Mouse (Mus musculus) CH12.LX (cell line): ENCODE measurements around the gene Hes3. TPM values are rescaled to one million over a fixed set of nuclear protein-coding genes. Genes with fewer than 3 reads are reported as not detected.

ENCODE experiments used
- DNase-seq: peaks from one replicate; pipeline ENCODE4 v3.0.0-alpha.2; 2013; ENCODE audit errors: extremely low read depth
- H3K27ac ChIP-seq: 2 replicates; pipeline ENCODE4 v1.5.1; 2012; ENCODE audit warnings: low read depth, mild to moderate bottlenecking, control low read depth, moderate library complexity; ENCODE audit not compliant: insufficient read depth
- H3K27me3 ChIP-seq: replicated peaks from 2 replicates; pipeline ENCODE3; 2012; ENCODE audit warnings: inconsistent platforms
- H3K36me3 ChIP-seq, 2 experiments: replicated peaks in 1 of 2; 2 replicates each; pipeline versions ENCODE3 to v1.6.1; 2012; ENCODE audit warnings: inconsistent platforms in 1 of 2, low read length in 1 of 2, mild to moderate bottlenecking in 1 of 2, mixed read lengths in 1 of 2, moderate library complexity in 1 of 2; ENCODE audit not compliant: control insufficient read depth in 1 of 2, insufficient read depth in 1 of 2
- H3K4me1 ChIP-seq, 2 experiments: 2 replicates each; pipeline ENCODE4 v1.6.1; 2012; ENCODE audit warnings: inconsistent platforms in 1 of 2, moderate library complexity in 1 of 2; ENCODE audit not compliant: insufficient read depth in 2 of 2, control insufficient read depth in 1 of 2
- H3K4me2 ChIP-seq: 2 replicates; pipeline ENCODE4 v1.6.1; 2012; ENCODE audit warnings: low read depth, mild to moderate bottlenecking, control low read depth; ENCODE audit not compliant: poor library complexity, insufficient read depth, severe bottlenecking
- H3K4me3 ChIP-seq, 3 experiments: fragments of 150-350 bp in 1 of 3; sonication (generic) in 1 of 3; replicated peaks in 1 of 3; 2 replicates each; pipeline versions ENCODE3 to v1.5.1; 2011 to 2012; ENCODE audit warnings: low read depth in 2 of 3, low read length in 2 of 3, mild to moderate bottlenecking in 2 of 3, moderate library complexity in 2 of 3, control low read depth in 1 of 3, improper control_type of control experiment in 1 of 3, inconsistent platforms in 1 of 3, mixed read lengths in 1 of 3; ENCODE audit not compliant: poor library complexity in 1 of 3
- H3K79me2 ChIP-seq: replicated peaks from 2 replicates; pipeline ENCODE4 v1.6.1; 2012; ENCODE audit warnings: mild to moderate bottlenecking, moderate library complexity; ENCODE audit not compliant: control insufficient read depth, poor library complexity, insufficient read depth, severe bottlenecking; ENCODE audit errors: extremely low read depth
- H3K9ac ChIP-seq: 2 replicates; pipeline ENCODE4 v1.6.1; 2012; ENCODE audit warnings: low read depth, mild to moderate bottlenecking, control low read depth, moderate library complexity; ENCODE audit not compliant: insufficient read depth
- H3K9me3 ChIP-seq: replicated peaks from 2 replicates; pipeline ENCODE3; 2012; ENCODE audit warnings: low read length, inconsistent platforms, mixed read lengths
- CHD1 ChIP-seq: IDR thresholded peaks from 2 replicates; pipeline ENCODE4 v1.6.1; 2012; ENCODE audit warnings: low read depth, low read length, improper control_type of control experiment, inconsistent platforms
- CTCF ChIP-seq, 2 experiments: IDR thresholded peaks in 1 of 2; conservative IDR thresholded peaks in 1 of 2; 2 replicates each; pipeline ENCODE4 v1.5.1; 2011 to 2012; ENCODE audit warnings: low read depth in 2 of 2, low read length in 2 of 2, improper control_type of control experiment in 1 of 2, inconsistent platforms in 1 of 2, mild to moderate bottlenecking in 1 of 2, moderate library complexity in 1 of 2
- ELF1 ChIP-seq: IDR thresholded peaks from 2 replicates; pipeline ENCODE4 v1.6.1; 2014; ENCODE audit warnings: low read depth, mild to moderate bottlenecking, inconsistent platforms, low read length, improper control_type of control experiment
- EP300 ChIP-seq: IDR thresholded peaks from 2 replicates; pipeline ENCODE4 v1.6.1; 2011; ENCODE audit warnings: low read length, improper control_type of control experiment
- ETS1 ChIP-seq: conservative IDR thresholded peaks from 2 replicates; pipeline ENCODE4 v1.6.1; 2012; ENCODE audit warnings: low read depth, mild to moderate bottlenecking, inconsistent platforms, low read length, improper control_type of control experiment, moderate library complexity
- HCFC1 ChIP-seq: IDR thresholded peaks from 2 replicates; pipeline ENCODE4 v1.6.1; 2012; ENCODE audit warnings: low read depth, mild to moderate bottlenecking, inconsistent platforms, low read length, improper control_type of control experiment
- JUN ChIP-seq: IDR thresholded peaks from 2 replicates; pipeline ENCODE4 v1.6.1; 2011; ENCODE audit warnings: low read depth, mild to moderate bottlenecking, low read length, improper control_type of control experiment, moderate library complexity; ENCODE audit not compliant: insufficient read depth
- MAFK ChIP-seq: IDR thresholded peaks from 2 replicates; pipeline ENCODE4 v1.6.1; 2011; ENCODE audit warnings: low read length, improper control_type of control experiment; ENCODE audit not compliant: insufficient replicate concordance
- MAX ChIP-seq: IDR thresholded peaks from 2 replicates; pipeline ENCODE4 v1.6.1; 2011; ENCODE audit warnings: low read length, improper control_type of control experiment
- NELFE ChIP-seq: IDR thresholded peaks from 2 replicates; pipeline ENCODE4 v1.6.1; 2011; ENCODE audit warnings: low read depth, low read length, improper control_type of control experiment
- PAX5 ChIP-seq: IDR thresholded peaks from 2 replicates; pipeline ENCODE4 v1.6.1; 2012; ENCODE audit warnings: low read length, inconsistent platforms, mixed read lengths
- POLR2A ChIP-seq: IDR thresholded peaks from 2 replicates; pipeline ENCODE4 v1.6.1; 2011; ENCODE audit warnings: low read depth, mild to moderate bottlenecking, improper control_type of control experiment, low read length
- RCOR1 ChIP-seq: conservative IDR thresholded peaks from 2 replicates; pipeline ENCODE4 v1.6.1; 2012; ENCODE audit warnings: low read depth, mild to moderate bottlenecking, inconsistent platforms, low read length, improper control_type of control experiment
- SIN3A ChIP-seq: IDR thresholded peaks from 2 replicates; pipeline ENCODE4 v1.6.1; 2012; ENCODE audit warnings: low read length, improper control_type of control experiment, inconsistent platforms
- SMC3 ChIP-seq: IDR thresholded peaks from 2 replicates; pipeline ENCODE4 v1.6.1; 2011; ENCODE audit warnings: low read depth, low read length, improper control_type of control experiment
- TBP ChIP-seq: conservative IDR thresholded peaks from 2 replicates; pipeline ENCODE4 v1.6.1; 2011; ENCODE audit warnings: low read depth, low read length, improper control_type of control experiment
- UBTF ChIP-seq: IDR thresholded peaks from 2 replicates; pipeline ENCODE4 v1.6.1; 2012; ENCODE audit warnings: low read depth, mild to moderate bottlenecking, inconsistent platforms, low read length, improper control_type of control experiment, moderate library complexity
- ZC3H11A ChIP-seq: IDR thresholded peaks from 2 replicates; pipeline ENCODE4 v1.6.1; 2012; ENCODE audit warnings: low read depth, mild to moderate bottlenecking, inconsistent platforms, low read length, improper control_type of control experiment
- ZNF384 ChIP-seq: IDR thresholded peaks from 2 replicates; pipeline ENCODE4 v1.6.1; 2012; ENCODE audit warnings: low read depth, low read length, improper control_type of control experiment, inconsistent platforms
- dilution Hi-C: fragments of 300-500 bp; cut with MboI; formaldehyde crosslinking; loops from 2 replicates; pipeline ENCODE4 v1.14.3; 2020; ENCODE audit warnings: low sequenced_read_pairs; ENCODE audit not compliant: extremely low pct_unique_long_range_greater_than_20kb, extremely low pct_ligation_motif_present
- in situ Hi-C: fragments of 300-500 bp; cut with MboI; formaldehyde crosslinking; loops from 3 replicates; pipeline ENCODE4 v1.14.3; 2019; ENCODE audit warnings: low sequenced_read_pairs, low pct_ligation_motif_present, low pct_unique_long_range_greater_than_20kb, mixed read lengths
- polyA plus RNA-seq: library from polyadenylated mRNA; unstranded; fragments of >175 nt; gene quantifications from 2 replicates; pipeline ENCODE4 v1.2.1, GENCODE M21; 2012; ENCODE audit warnings: low read depth; ENCODE audit not compliant: insufficient read length
- total RNA-seq, 2 experiments: library from RNA; depleted of rRNA; stranded (reverse); fragments of 300-350 nt in 1 of 2; fragments of >200 nt in 1 of 2; gene quantifications; 2 replicates each; pipeline ENCODE4 v1.2.3; 2012 to 2014

Hes3 gene
- 0.13 and 0.21 TPM in 2 replicates for total RNA-seq (2012; rRNA removed)
- total RNA-seq (2014; rRNA removed): not detected in 2 replicates
- polyA plus RNA-seq: 0.17 TPM in 1 of 2 replicates, not detected in the other

GRCm38 (mm10) chr4:152291562-152291961, at the start of gene Hes3:
TSS of gene Hes3 (minus strand) at chr4:152291662.
- Histone ChIP-seq H3K27me3 (peaks cover 64% of the 10 kb centered on the region), H3K79me2 (no peaks in the 10 kb centered on the region), H3K36me3 (no peaks in the 10 kb centered on the region), H3K9ac (no peak within 1 kb of the TSS), H3K4me2 (peak within 1 kb of the TSS; percentile 68), H3K4me1 (peaks cover 10 to 43% of the 10 kb centered on the region in 2 experiments), H3K9me3 (no peaks in the 10 kb centered on the region), H3K27ac (no peak within 1 kb of the TSS), H3K4me3 (peak within 1 kb of the TSS in 1 of 3 experiments; percentile 9)
- TF ChIP-seq HCFC1 (no peak), SMC3 (no peak), ZC3H11A (no peak), NELFE (no peak), ETS1 (no peak), POLR2A (no peak), CTCF (conservative IDR thresholded peaks at IDR 0.05 in 1 of 2, IDR thresholded peaks at IDR 0.05 in 1 of 2; ENCODE audit: low read depth in 2 of 2, low read length in 2 of 2) (no peak), MAX (no peak)
- dilution Hi-C loops: no loop called here
- DNase-seq: no peak
- in situ Hi-C loops: loop anchor here (5.0 to 25.0 kb wide), 3 partner anchors 79 to 1821 kb away; no protein-coding TSS in a partner anchor

DNA sequence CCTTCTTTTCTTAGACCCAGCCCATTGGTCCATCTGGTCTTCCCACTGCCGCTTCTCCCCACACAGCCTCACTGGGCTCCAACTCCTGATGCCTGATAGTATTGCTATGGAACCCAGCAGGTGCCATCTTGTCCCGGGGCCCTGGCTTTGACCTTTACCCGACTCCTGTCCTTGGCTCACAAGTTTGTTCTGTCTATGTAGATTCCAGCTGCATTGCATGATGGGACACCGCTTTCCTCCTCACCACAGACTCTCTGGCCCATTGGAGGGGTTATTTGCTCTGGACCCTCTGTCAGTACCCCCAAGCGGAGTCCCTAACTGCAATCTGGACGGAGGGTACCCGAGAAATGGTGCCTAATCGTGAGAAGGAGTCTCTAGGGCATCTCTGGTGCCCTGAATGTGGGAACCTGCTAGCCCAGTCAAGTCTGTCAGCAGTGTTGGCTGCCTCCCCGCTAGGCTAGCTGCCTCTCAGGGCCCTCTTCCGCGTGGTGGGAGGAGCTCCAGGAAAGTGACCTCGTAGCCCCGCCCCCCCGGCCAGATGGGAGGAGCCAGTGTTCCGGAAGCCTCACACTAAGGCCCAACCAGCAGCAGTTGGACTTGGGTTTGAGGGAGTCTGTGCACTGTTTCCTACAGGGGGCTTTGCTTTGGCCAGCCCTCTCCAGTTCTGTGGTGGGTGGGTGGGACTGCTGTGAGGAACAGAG, 49.3 kb upstream of the Hes3 start:
- no peak overlapping the region for H3K27ac ChIP-seq
- peaks cover 2% of the 10 kb centered on the region for H3K9me3 ChIP-seq
- no peak overlapping the region for H3K9ac ChIP-seq
- dilution Hi-C loops: no loop called here
- no peak for DNase-seq
- in situ Hi-C loops: no loop called here
- H3K4me3 ChIP-seq: no peak overlapping the region
- TF ChIP-seq MAX (no peak), TBP (no peak), JUN (no peak), ELF1 (peak; percentile 68), ZC3H11A (no peak)
- TF ChIP-seq, all 38 proteins: peak for 1
- H3K4me2 ChIP-seq: no peak overlapping the region
- H3K79me2 ChIP-seq: no peaks in the 10 kb centered on the region
- H3K36me3 ChIP-seq: peaks cover 5 to 17% of the 10 kb centered on the region in 2 experiments
- H3K27me3 ChIP-seq: no peaks in the 10 kb centered on the region
- peaks cover 21 to 43% of the 10 kb centered on the region in 2 experiments for H3K4me1 ChIP-seq

DNA sequence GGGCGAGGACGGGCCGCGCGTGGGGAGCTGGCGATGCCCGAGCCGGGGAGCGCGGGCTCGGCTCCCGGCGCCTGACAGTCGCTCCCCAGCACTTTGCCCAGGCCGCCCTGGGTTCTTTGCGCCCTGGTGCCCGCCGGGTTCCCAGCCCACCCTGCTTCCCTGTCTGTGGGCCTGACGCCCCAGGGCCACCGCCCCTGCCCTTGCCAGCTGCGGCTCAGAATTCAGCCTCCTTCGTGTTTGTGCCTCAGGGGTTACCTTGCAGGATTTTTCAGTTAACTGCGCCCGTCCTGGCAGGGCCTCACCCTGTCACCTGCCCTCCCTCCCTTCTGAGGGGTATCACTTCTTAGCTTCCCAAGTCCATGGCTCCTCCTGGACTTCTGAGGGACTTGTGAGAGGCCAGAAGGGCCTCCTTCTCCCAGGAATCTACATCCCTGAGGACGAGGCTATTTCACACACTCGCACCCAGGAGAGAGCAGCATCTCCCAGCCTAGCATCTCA, 47.9 kb upstream of the Hes3 start:
- dilution Hi-C loops (no loop called here), in situ Hi-C loops (no loop called here)
- Histone ChIP-seq H3K27me3 (no peaks in the 10 kb centered on the region), H3K4me3 (no peak overlapping the region), H3K4me1 (peaks cover 9 to 29% of the 10 kb centered on the region in 2 experiments), H3K4me2 (no peak overlapping the region), H3K9ac (no peak overlapping the region), H3K9me3 (peaks cover 2% of the 10 kb centered on the region), H3K79me2 (no peaks in the 10 kb centered on the region), H3K36me3 (peaks cover 19 to 31% of the 10 kb centered on the region in 2 experiments), H3K27ac (no peak overlapping the region)
- DNase-seq: no peak
- TF ChIP-seq POLR2A: no peak
- TF ChIP-seq MAFK: no peak
- TF ChIP-seq TBP: no peak
- TF ChIP-seq PAX5: no peak
- no peak for TF ChIP-seq RCOR1
- TF ChIP-seq UBTF: no peak
- no peak for TF ChIP-seq MAX
- no peak for TF ChIP-seq ZNF384
- no peak for TF ChIP-seq SMC3
- TF ChIP-seq SIN3A: no peak
- no peak for TF ChIP-seq NELFE
- TF ChIP-seq EP300: no peak
- TF ChIP-seq CHD1: no peak
